Mouse (Mus musculus) effector memory CD4-positive, alpha-beta T cell, adult 5 months (primary cell): ENCODE measurements around the gene Ubtf. TPM values are rescaled to one million over a fixed set of nuclear protein-coding genes. Genes with fewer than 3 reads are reported as not detected.

Experiments used
- polyA plus RNA-seq: library from polyadenylated mRNA; unstranded; fragments of 100-300 nt; shearing (Covaris generic); gene quantifications from one replicate; pipeline ENCODE4 v1.2.1, GENCODE M21; 2017

The Ubtf gene
- polyA plus RNA-seq: 110 TPM

DNA sequence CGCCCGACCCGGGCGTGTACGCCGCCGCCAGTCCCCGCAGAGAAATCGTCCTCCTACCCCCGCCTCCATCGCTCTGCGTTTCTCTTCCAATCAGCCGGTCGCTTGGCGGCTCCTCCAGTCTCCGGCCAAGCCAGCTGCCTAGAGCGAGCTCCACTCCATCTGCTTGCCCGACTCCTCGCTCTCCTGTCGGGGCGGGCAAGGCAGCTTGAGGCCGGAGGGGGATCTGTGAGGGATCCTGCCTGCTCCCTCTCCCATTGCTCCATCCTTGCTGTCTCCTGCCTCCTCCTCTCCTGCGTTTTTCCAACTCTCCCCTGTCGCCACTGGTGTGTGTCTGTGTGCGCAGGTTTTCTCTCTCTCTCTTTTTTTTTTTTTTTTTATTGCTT lies at the start of gene Ubtf:
Gene Ubtf (minus strand): TSS at position 333 of the 383 bp plus-strand sequence.

DNA sequence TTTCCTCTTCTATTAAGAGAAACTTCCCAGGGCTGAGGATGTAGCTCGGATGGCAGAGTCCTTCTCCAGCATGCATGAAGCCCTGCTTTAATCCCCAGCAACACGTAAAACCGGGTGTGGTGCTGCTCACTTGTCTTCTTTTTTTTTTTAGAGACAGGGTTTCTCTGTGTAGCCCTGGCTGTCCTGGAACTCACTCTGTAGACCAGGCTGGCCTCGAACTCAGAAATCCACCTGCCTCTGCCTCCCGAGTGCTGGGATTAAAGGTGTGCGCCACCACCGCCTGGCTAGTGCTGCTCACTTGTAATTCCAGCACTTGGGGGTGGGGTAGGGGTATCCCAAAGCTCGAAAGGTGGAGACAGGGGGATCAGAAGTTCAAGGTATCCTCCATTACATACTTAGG lies 46.6 kb upstream of the Ubtf start, which contains the start of gene Slc4a1:
Gene Slc4a1 (minus strand): TSS at position 101 of the 400 bp plus-strand sequence.

DNA sequence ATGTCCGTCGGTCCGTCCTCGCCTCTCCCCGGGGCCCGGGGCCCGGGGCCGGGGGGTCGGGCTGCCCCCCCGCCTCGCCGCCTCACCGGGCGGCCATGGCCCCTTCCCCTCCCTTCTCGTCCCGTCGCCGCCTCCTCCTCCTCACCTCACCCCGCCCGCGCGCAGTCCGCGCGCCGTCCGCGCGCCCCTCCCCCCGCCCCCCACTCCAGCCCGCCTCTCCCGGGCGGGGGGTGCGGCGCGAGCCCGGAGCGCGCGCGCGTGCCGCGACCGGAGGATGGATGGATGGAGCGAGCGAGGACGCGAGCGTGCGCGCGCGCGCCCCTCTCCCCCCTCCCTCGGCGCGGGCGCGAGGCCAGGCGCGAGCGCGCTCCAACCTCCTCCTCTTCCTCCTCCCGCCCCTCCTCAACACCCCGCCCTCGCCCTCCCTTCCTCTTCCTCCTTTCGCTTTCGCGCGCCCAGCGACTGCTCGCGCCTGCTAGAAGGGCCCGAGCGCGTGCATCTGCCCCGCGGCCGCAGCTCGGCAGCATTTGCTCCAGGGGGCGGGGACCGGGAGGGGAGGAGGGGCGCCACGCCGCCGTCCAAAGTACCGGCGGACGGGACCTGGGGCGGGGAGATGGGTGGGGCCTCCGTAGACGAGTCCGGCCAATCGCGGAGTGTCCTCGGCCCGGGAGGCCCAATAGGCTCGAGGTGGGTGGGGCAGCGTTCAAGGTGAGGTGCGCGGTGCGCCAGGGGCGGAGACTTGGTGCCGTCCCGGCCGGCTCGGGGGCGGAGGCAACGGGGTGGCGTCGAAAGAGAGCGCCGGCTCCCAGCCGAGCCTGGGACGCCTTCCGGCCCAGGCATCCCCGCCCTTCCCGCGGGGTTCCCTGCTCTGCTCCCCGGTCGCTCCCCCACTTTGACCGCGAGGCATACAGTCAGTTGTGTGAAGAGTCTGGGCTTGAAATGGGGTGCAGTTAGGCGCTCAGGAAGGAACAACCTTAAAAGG lies 22.8 kb downstream of the Ubtf start, which contains the start of gene Atxn7l3:
Gene Atxn7l3 (minus strand): TSS at position 141 of the 982 bp plus-strand sequence.

DNA sequence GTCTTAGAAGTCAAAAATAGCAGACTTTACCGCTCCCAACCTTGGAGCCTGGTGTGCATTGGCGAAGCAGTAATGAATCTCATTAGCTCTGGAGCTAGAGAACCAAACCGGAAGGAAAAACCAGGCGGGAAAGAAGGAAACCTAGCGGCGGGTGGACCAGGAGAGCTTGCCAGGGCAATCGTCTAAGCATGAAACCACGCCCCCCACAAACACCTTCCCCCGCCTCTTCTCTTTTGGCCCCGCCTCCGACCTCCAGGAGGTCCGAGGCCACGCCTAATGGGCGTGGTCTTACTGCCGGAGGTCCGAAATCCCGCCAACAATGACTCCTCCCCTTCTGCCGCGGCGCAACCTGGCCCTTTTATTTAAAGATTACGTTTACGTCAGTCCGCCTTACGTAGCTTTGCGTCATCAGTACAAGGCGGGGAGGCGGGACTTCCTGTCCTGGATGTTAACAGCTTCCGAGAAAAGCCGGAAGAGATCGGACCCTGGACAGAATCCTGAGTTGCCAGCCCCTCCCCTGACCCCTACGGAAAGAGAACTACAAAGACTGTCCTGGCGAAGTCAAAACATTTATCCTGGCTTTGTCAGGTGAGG lies 34.9 kb downstream of the Ubtf start, which contains the start of gene Tmub2:
Gene Tmub2 (plus strand): TSS at position 431 of the 594 bp plus-strand sequence.

DNA sequence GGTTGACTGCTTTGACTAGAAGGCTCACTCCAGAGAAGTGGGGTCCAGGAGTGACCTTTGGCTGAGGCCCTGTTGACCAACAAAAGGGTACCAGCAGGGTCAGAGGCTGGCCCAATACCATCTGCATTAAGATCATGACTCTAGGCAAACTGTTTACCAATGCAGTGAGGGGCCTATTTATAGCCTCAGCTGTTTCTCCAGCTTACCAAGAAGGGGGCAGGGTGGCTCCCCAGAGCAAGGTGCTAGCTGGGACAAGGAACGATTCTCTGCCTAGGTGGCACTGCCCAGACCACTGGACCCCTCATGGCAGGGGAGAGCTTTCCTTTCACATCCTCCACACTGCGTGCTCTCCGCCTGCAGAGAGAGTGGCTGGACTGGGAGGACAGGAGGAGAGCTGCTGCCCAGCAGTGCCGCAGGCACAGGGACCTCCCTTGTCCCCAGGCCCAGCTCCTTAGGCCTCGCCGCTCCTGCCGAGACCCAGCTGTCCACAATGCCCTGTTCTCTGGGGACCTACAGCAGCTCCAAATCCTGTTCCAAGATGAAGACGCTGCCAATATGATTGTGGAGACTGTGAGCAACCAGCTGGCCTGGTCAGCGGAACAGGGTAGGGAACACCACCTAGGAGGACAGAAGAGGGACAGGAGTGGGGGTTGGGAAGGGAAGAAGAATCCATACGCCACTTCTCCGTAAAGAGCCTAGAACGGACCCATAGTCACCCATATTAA lies 50.9 kb downstream of the Ubtf start, which contains the start of gene Asb16:
Gene Asb16 (plus strand): TSS at position 224 of the 725 bp plus-strand sequence.

Other genes with a start within 250 kb of the Ubtf start
- gene Mpp2, start 231.2 kb downstream of the Ubtf start, polyA plus RNA-seq: 6.8 TPM
- gene Ppy, start 218.4 kb downstream of the Ubtf start, polyA plus RNA-seq: not detected
- not detected for gene Pyy, start 211.9 kb downstream of the Ubtf start, polyA plus RNA-seq
- gene Nags, start 174.2 kb downstream of the Ubtf start, polyA plus RNA-seq: not detected
- 3.8 TPM for gene Tmem101, start 163.3 kb downstream of the Ubtf start, polyA plus RNA-seq
- gene Lsm12, start 134.4 kb downstream of the Ubtf start, polyA plus RNA-seq: 76.2 TPM
- 36.5 TPM for gene G6pc3, start 130.1 kb downstream of the Ubtf start, polyA plus RNA-seq
- gene Hdac5, start 89.6 kb downstream of the Ubtf start, polyA plus RNA-seq: 46.4 TPM
- not detected for gene BC030867, start 70.9 kb downstream of the Ubtf start, polyA plus RNA-seq
- not detected for gene Asb16, start 51.0 kb downstream of the Ubtf start, polyA plus RNA-seq
- 44.8 TPM for gene Tmub2, start 34.8 kb downstream of the Ubtf start, polyA plus RNA-seq
- 18.1 TPM for gene Atxn7l3, start 23.1 kb downstream of the Ubtf start, polyA plus RNA-seq
- not detected for gene Slc4a1, start 46.5 kb upstream of the Ubtf start, polyA plus RNA-seq
- 6.6 TPM for gene Rundc3a, start 73.7 kb upstream of the Ubtf start, polyA plus RNA-seq
- gene Slc25a39, start 88.2 kb upstream of the Ubtf start, polyA plus RNA-seq: 51.3 TPM
- gene Grn, start 110.6 kb upstream of the Ubtf start, polyA plus RNA-seq: 22.9 TPM
- gene Fam171a2, start 127.9 kb upstream of the Ubtf start, polyA plus RNA-seq: not detected
- 1.7 TPM for gene Itga2b, start 150.4 kb upstream of the Ubtf start, polyA plus RNA-seq
- gene Gpatch8, start 236.7 kb upstream of the Ubtf start, polyA plus RNA-seq: 73.7 TPM